Mouse (Mus musculus) lung, adult 18-20 months (tissue): ENCODE results near the gene Krtap5-1.
"Not testable (repeated sequence)": the region's sequence is repeated elsewhere in the genome, so short reads cannot be mapped to it uniquely, and the experiment has no call there.

Experiments used
- DNase-seq, 2 experiments: peaks; one replicate each; pipeline ENCODE4 v3.0.0; 2022; ENCODE audit warnings: mixed read lengths in 2 of 2

The Krtap5-1 gene

DNA sequence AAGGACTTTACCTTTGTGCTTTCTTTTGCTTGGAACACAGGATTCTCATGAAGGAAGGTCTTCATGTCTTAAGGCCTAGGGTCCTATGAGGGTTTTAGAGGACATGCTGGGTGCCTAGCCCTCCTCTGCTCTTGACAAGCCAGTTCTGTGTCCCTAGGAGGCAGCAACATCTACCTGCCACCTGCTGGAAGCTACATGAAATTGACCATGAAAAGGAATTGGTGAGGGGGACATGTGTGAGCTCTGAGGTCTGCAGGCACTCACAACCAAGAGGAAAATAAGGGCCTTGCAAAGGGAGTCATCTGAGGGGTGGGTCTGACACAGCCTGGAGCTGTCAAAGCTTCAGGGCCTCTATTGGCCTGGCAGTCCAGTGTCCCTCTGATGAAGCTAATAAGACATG is 1.5 kb downstream of the Krtap5-1 start:
- DNase-seq, result no peak

DNA sequence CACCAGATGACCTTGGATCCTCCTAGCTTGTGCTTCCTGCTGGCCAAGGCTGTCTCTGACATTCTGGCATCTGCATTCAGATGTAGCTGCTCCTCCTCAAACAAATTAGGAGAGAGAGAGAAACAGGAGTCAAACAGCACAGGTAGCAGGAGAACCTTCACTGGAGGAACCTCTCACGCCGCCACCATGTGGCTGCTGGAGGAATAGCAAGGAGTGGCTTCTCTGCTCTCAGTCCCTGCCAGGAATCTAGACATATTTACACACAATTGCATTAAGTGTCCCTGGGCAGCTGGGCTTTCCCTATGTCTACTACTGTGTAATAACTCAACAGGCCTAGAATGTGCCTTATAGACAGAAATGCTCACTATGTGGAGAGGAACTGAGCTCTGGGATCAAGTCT is 3.1 kb downstream of the Krtap5-1 start:
- peak; percentile 22 to 44 for DNase-seq

DNA sequence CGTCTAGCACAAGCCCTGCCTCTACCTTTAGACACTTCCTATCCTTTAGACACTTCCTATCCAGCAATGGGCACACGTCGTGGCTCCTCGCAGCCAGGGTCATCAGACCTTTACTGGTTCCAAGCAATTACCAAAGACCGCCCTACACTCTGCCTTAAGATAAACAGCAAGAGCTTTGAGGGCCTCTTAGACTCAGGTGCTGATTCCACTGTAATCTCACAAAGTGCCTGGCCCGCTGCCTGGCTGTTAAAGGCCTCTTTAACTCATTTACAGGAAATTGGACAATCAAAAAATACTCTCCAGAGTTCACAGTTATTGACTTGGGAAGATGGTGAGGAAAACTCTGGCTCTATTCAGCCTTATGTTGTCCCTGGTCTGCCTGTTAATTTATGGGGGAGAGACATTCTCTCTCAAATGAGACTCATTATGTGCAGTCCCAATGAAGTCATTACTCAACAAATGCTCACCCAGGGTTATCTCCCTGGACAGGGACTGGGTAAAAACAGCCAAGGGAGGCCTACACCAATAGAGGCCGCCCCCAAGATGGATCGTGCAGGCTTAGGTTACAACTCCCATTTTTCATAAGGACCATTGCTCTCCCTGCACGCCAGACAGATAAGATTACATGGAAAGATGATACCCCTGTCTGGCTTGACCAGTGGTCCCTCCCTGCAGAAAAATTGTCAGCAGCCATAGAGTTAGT is 10.9 kb downstream of the Krtap5-1 start:
- peak; percentile 67 to 70 for DNase-seq

DNA sequence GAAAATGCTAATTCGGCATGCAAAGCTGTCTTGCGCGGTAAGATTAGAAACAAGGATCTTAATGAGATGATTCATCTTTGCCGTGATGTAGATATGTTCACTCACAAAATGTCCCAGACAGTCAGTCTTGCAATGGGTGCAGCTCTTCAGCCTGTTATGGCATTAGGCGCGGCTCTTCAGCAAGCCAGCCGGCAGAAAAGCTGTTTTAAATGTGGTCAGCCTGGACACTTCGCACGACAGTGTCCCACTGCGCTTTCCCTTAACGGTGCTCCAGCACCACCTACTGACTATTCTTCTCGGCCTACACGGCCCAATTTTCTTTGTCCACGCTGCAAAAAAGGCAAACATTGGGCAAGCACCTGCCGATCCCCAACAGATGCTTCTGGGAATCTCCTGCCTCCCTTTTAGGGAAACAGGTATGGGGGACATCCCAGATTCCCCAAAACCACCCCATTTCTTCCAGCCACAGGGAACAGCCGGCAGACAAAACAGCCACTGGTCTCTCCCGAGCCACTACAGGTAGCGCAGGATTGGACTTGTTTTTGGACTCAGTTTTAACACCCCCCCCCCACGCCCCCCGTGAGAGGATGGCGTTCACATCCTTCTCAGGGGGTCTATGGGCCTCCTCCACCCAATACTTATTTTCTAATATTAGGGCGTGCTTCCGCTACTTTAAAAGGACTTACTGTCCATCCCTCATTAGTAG is 11.6 kb downstream of the Krtap5-1 start:
- peak; percentile 38 to 41 for DNase-seq

- DNase-seq, result peak; percentile 88 to 91
These were observed 12.3 kb downstream of the Krtap5-1 start for GRCm38 (mm10) chr7:142284615-142285080.

GRCm38 (mm10) chr7:142284023-142284591 is 12.8 kb downstream of the Krtap5-1 start:
- peak; percentile 45 to 57 for DNase-seq

DNA sequence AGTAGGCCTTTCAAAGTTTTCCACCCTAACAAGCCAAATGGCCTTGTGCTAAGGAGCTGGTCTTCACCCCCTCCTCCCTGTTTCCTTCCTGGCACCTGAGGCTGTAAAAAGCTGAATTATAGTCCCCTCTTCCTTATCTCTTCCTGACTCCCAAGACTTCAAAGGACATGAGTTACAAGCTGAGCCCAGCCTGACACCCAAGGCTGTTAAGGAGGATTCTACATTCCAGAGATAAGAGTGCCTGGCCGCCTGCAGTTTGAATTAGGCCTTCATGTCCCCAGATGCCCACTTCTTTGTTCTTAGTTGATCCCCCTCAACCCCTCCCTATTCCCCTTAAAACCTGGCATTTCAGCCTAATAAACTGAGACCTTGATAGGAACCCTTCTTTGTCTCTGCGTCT is 14.1 kb downstream of the Krtap5-1 start:
- not testable (repeated sequence) for DNase-seq

GRCm38 (mm10) chr7:142279291-142279690 is 17.6 kb downstream of the Krtap5-1 start:
- DNase-seq, result not testable (repeated sequence)

DNA sequence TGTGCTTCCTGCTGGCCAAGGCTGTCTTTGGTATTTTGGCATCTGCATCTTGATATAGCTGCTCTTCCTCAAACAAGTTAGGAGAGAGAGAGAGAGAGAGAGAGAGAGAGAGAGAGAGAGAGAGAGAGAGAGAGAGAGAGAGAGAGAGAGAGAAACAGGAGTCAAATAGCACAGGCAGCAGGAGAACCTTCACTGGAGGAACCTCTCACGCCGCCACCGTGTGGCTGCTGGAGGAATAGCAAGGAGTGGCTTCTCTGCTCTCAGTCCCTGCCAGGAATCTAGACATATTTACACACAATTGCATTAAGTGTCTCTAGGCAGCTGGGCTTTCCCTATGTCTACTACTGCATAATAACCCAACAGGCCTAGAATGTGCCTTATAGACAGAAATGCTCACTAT is 18.7 kb downstream of the Krtap5-1 start:
- peak; percentile 60 to 63 for DNase-seq

GRCm38 (mm10) chr7:142274263-142274662 is 22.7 kb downstream of the Krtap5-1 start, which contains the start of gene Gm4559:
TSS of gene Gm4559 (minus strand) at chr7:142274363.
- DNase-seq, result not testable (repeated sequence)

- not testable (repeated sequence) for DNase-seq
These were observed 38.7 kb downstream of the Krtap5-1 start, which contains the start of gene Gm2431 for GRCm38 (mm10) chr7:142258254-142258653. TSS of gene Gm2431 (minus strand) at chr7:142258354.

DNA sequence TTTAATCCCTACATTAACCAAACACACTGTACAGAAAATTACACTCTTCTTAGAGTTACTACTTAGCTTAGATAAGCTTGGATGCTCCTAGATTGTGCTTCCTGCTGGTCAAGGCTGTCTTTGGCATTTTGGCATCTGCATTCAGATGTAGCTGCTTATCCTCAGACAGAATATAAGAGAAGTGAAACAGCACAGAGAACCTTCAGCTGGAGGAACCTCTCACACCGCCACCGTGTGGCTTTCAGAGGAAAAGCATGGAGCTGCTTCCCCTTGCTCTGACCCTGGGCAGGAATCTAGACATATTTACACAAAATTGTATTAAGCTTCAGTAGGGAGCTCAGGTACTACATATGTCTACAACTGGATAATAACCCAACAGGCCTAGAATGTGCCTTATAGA is 41.4 kb downstream of the Krtap5-1 start:
- DNase-seq, result peak; percentile 9 to 12

GRCm38 (mm10) chr7:142249824-142250223 is 47.1 kb downstream of the Krtap5-1 start:
- peak; percentile 20 to 47 for DNase-seq
